Mouse (Mus musculus): ENCODE measurements around the gene Ccdc177.
"Not testable (repeated sequence)": the region's sequence is repeated elsewhere in the genome, so short reads cannot be mapped to it uniquely, and the experiment has no call there.

Gene Ccdc177

DNA sequence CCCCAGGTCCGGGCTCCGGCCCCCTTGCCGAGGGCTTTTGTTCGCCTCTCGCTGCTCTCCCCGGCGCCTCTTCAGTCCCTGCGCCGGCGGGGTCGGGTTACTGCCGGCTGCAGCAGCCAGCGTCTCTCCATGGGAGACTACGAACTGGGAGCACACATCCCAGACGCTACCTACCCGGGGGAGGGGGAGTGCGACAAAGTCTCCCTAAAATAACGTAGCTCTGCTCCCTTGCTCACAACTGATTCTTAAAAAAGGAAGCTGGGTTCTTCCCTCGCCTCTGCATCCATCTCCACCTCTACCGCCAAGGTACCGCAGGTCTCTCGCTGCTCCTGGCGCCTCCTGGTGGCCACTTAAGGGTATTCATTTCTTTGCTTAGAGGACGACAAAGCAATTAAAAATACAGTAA is at the start of gene Ccdc177:
TSS of gene Ccdc177 (minus strand) at position 292 of the 406 bp plus-strand sequence.
- in situ Hi-C loops (cut with MboI): no loop called here

DNA sequence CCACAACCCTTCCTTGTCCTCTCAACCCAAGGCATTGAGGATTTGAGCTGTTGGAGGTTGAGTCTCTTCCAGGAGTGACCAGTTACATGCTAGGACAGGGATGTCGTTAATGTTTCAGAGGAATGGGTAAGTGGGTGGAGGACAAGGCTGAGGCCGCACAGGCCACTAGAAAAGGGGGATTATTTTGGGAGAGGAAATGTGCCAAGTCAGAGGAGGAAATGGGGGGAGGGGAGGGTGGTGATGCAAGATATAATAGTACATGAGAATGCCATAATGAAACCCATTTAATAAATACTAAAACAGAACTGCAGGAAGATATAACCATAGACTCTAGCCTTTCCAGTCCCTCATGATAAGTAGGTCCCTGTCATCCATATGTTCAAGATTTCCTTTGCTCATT is 49.5 kb upstream of the Ccdc177 start:
- in situ Hi-C loops (cut with MboI): no loop called here

DNA sequence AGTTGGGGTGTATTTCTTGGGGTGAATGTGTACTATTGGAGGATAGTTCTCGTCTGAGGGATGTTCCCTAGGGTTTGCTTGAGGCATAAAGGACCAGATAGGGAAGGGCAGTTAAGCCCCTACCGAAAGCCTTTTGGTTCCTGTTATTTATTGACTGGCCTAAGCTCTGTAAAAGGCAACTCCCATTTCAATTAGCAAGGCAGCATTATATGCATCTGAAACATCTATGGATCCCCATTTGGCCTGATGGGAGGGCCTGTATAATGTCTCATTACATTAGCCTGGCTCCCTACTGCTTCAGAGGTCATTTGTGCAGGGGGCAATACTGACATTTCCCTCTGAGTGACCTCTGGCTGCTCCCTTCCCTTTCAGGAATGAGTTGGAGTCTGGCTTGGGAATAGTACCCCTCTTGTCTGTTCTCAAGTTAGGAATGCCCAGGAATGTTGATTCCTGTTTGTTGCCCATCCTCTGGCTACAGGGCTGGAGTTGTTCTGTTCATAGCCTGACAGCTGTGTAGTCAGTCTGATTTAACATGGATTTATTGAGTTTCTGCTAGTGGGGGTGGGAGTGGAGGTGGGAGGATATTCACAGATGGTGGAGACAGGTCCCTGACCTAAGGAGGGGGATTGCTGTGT is 47.1 kb upstream of the Ccdc177 start:
- in situ Hi-C loops (cut with MboI): no loop called here

DNA sequence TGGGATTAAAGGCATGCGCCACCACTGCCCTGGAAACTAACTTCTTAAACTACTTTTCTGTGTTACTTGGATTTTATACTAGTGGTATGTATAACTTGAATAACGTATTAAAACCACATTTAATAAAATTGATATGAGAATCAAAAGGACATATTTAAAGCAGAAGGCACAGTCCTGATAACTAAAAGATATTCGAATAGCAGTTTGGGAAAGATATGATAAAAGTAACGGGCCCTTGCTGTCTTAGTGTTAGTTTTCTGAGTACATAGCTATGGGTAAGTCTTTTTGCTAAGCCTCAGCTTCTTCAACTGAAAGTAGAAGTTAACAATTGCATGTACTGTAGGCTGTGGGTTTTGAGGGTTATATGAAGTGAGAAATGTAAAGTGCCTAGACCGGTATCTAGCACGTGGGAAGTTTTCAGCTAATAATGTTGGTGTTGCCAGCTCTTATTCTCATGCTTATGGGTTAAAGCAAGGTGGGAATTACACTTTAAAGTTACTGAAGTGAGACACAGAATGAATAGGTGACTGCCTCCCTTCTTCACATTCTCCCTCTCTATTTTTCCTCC is 44.5 kb upstream of the Ccdc177 start:
- in situ Hi-C loops (cut with MboI): no loop called here

DNA sequence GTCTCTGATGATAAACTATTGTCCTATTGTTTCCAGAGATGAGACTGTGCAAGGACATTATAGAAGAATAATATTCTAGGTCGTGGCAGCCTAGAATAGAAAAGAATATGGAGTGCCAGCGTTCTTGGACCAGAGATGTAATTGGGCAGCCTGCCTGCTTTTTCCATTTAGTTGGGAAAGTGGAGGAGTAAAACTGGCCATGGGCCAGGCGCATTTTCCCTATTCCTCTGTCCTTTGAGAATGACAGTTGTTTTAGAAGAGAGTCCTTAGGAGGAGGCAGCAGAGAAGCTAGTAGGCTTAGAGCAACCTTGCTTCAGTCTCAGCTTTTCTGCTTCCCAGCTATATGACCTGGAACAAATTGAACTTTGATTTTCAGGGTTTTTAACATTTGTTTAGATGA is 43.4 kb upstream of the Ccdc177 start:
- in situ Hi-C loops (cut with MboI): no loop called here

DNA sequence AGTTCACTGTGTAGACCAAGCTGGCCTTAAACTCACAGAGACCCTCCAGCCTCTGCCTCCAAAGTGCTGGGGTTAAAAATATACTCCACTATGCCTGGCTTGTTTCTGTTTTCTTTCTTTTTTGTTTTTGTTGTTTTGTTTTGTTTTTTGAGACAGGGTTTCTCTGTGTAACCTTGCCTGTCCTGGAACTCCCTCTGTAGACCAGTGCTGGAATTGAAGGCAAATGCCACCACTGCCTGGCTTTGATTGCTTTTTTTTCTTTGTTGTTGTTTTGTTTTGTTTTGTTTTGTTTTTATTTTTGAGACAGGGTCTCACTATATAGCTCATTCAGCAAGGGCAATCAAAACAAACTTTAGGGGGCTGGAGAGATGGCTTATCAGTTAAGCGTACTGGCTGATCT is 41.0 kb upstream of the Ccdc177 start:
- in situ Hi-C loops (cut with MboI): no loop called here

DNA sequence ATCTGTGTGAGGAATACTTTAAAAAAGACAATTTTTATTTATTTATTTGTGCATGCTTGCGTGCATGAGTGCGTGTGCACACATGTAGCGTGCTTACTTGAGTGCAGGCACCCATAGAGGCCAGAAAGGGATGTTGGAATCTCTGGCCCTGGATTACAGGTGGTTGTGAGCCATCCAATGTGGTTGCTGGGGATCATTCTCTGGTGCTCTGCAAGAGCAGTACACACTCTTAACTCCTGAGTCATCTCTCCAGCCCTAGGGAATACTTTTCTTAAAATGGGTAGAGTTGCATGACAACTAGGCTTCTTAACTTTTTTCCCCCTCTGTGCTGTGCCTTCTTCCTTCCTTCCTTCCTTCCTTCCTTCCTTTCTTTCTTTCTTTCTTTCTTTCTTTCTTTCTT is 39.7 kb upstream of the Ccdc177 start:
- in situ Hi-C loops (cut with MboI): no loop called here

DNA sequence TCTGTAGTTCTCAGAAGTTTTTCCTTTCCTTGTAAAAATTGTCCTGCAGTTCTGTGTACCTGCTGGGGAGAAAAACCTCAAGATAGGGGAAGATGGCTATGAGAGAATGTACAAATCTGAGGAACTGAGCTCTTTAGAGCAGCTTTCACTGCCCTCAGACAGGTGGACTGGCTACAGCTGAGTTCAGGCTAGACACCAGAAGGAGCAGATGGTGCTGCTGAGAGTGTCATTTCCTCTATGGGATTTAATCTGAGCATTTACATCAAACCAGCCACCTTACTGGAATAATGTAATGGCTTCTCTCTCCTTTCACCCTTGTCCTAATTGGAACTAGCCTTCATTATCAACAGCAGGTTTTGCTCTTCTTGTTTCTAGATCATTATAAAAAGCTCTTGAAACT is 37.8 kb upstream of the Ccdc177 start:
- in situ Hi-C loops (cut with MboI): no loop called here

DNA sequence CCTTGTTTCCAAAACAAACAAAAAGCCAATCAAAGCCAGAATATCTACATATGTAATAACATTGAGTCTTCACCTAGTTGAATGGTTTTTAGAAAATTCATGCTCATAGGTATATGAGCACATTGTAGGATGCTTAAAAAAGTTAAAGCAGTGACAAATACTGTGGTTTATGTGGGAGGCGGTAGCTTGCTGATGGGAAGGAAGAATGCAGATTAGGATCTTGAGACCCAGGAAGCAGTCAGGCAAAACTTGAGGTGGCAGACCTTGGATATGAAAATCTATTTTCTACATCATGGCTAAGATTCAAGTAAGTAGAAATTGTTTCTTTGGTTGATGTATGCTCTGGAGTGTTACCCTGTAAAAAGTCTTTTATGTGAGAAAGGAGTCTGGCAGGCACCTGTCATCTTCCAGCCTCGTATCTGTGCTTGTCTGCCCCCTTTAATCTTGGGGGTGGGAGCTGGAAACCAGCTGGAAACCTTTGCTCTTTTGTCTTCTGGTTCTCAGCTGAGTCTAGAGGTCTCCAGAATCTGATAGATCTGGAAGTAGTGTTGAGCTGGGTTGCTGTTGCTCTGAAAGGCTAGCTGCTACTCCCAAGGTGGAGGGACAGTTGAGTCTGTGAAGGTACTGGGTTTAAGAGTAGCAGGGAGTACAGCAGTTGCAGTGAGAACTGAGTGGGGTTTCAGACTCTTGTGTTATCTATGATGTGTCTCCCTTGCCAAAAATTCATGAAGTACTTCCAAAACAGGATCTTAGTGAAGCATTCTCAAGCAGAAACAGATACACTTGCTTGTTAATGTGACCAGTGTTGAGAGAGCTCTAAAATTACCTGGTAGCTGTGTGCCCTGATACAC is 34.7 kb upstream of the Ccdc177 start:
- in situ Hi-C loops (cut with MboI): no loop called here

DNA sequence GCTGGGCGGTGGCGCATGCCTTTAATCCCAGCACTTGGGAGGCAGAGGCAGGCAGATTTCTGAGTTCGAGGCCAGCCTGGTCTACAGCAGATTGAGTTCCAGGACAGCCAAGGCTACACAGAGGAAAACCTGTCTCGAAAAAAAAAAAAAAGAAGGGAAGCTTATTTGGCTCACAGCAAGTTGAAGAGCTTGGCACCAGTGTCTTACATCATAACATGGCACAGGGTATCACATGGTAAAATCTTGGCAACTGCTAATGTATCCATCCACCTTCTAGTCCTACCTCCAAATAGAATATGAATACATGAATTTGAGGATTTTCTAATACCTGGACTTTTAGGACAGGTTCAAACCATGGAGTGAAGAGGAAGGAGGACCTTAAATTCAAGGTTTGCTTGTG is 34.0 kb upstream of the Ccdc177 start:
- in situ Hi-C loops (cut with MboI): no loop called here

DNA sequence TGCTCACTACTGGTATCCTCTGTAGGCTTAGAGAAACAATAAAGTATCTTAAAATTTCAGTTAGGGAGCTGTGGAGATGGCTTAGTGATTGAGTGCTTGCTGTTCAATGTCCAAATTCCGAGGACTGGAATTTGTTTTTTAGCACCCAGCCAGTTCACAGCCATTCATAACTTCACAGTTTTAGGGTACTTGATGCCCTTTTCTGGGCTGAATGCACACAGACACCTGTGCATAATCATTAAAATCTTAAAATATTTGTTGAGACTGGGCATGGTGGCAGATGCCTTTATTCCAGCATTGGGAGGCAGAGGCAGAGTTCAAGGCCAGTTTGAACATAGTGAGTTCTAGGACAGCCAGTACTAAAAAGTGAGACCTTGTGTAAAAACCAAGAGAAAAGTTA is 33.0 kb upstream of the Ccdc177 start:
- in situ Hi-C loops (cut with MboI): no loop called here

DNA sequence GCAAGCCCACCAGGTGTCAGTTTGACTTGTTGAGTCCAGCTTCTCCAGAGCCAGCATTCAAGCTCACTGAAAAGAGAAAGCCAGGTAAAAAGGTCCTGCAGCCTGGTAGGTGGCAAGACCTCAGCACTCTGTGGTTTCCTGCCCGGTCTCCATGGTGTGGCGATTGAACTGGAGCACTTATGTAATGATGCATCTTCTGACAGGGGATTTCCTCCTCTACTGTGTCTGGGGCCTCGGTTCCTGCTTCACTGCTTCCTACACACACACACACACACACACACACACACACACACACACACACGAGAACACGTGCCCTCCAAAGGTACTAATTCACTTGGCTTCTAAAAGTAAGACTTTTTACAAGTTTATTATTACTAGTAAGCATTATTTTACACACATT is 32.4 kb upstream of the Ccdc177 start:
- in situ Hi-C loops (cut with MboI): no loop called here

DNA sequence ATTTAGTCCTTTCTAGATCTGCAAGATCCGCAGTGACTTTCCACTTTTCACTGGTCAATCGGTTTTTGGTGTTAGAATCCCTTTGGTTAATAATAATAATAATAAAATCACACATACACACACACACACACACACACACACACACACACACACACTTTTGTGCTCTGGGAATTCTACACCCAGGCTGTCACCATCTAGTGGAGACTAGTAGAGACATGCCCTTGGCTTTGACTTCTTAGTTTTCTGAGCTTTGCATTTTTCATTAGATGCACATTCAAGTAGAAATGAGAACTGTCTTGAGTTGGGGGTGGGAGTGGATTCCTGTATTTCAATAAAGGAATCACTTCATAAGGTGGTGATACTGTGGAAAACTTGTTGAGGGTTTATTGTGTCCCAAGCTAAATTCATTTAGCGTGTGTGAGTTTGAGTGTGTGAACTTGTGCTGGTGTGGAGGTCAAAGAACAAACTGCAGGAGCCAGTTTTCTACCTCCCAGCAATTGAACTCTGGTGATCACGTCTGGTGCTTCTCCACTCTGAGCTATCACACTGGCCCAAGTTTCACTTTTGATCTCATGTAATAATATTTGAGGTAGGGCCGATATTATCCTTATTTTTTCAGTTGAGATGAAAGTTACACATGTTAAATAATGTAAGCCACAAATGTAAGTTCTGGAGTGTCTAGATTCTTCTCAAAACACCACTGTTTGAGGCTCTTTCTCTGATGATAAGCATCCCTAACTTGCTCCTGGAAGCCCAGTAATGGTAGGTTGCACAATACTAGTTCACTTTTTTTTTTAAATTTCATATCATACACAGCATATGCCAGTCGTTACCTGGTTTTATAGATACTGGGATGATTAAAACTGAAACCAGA is 31.3 kb upstream of the Ccdc177 start:
- in situ Hi-C loops (cut with MboI): no loop called here

DNA sequence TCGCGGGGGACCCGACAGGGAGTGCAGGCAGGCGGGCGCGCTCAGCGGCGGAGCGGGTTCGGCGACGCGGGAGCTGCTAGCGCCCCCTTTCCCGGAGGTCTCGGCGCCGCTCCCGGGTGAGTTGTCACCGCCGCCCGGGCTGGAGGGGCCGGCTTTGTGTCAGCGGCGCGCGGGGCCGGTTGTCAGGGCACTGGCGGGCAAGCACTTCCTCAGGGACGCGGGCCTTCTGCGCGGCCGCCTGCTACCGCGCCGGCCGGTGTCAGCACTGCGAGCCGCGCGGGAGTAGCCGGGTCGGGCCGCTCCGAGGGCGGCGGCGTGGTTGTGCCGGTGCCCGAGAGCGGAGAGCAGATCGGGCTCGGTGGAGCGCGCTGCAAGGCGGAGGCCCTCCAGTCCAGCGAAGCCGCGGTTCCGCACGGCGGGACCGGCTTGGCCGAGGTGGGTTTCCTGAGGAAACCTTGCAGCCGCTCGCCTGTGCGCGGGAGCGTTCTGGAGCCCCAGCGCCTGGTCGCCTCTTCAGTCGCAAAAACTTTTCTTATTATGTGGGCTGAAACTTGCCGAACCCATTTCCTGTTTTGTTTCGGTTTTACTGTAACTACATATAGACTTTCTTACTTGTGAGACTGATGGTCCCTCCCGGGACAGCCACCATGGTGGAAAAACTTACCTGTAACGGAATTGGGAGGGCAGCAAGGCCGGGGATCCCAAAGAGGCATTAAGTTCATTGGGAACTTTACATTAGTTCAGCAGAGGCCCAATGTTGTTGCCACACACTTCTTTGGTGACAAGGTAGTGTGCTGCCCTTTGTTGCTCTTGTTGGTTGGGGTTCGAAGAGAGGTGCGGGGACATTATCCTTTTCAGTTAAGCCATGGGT is 30.4 kb upstream of the Ccdc177 start:
- in situ Hi-C loops (cut with MboI): no loop called here

DNA sequence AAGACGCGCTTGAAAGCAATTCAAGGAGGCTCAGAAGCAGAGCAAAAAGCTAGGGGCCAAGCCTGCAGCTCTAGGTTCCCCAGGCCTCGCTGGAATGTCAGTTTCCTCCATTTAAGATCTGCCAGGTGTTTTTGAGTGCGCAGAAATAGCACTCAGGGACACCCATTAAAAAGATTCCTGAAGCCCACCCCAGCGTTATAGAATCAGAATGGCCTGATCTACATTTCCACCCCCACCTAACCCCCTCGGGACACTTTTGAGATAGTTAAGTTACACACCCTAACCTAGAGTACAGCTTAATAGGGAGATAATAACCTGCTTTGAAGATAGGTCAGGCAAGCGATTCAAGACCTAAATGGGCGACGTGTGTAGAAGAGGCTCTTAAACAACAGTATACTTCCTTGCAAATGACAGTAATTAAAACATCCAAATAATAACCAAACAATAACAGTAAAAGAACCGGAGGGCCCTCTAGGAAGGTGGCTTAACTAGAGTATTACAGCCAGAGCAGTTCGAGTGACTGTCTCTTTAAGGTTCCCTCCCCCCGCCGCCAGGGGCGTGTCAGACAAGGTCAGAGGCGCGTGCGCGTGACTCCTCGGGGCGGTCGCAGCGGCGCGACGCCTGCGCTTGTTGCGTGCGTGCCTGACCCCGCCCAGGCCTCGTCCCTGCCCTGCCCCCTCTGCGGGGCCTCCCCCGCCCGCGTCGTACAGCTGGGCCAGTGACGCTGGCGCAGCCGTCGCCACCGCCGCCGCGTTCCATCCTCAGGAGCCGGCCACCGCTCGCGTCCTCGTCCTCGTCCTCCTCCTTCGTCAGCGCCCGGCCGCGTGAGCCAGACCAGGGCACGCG is 29.6 kb upstream of the Ccdc177 start, which contains the start of gene Susd6:
TSS of gene Susd6 (plus strand) at position 662 of the 846 bp plus-strand sequence.
- in situ Hi-C loops (cut with MboI): no loop called here

DNA sequence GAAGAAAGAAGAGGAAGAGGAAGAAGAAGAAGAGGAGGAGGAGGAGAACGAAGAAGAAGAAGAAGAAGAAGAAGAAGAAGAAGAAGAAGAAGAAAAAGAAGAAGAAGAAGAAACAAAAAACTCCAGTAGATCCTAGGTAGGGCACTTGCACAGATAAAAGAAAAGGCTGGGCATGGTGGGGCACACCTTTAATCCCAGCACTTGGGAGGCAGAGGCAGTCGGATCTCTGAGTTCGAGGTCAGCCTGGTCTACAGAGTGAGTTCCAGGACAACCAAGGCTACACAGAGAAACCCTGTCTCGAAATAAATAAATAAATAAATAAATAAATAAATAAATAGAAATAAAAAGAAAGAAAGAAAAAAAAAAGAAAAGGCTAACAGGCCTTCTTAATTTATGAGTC is 28.8 kb upstream of the Ccdc177 start:
- in situ Hi-C loops (cut with MboI): not testable (repeated sequence)

DNA sequence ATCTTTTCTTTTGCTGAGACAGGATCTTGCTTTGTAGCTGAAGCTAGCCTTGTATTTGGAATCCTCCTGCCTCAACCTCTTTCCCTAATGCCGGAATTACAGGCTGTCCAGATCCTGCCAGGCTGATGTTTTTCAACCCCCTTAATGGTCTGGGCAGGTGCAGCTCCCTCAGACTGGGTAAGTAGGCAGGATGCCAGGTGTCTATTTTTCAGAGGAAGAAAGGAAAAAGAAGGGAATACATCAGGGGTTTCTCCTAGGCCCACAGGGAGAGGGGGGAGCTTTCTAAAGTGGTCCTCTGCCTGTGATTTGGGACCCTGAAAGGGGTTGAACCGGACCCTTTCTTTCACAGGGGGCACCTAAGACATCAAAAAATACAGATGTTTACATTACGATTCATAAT is 27.7 kb upstream of the Ccdc177 start:
- in situ Hi-C loops (cut with MboI): no loop called here

DNA sequence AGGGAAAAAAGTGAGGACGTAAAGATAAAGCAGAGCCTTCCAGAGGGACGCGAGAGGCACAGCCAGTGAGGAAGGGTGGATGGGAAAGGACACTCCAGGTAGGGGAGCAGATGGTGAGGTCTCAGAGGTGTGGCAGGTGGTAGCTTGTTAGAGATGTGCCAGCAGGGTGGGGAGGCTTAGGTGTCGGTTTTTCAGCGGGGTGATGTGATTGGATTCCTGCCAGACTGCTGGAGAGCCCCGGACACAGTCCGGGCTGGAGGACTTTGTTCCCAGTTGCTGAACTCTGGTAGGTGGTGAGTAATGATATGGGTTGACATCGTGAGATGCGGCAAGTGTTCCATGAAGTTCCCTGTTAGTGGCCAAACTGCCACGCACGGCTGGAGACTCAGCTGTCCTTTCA is 27.1 kb upstream of the Ccdc177 start:
- in situ Hi-C loops (cut with MboI): no loop called here

DNA sequence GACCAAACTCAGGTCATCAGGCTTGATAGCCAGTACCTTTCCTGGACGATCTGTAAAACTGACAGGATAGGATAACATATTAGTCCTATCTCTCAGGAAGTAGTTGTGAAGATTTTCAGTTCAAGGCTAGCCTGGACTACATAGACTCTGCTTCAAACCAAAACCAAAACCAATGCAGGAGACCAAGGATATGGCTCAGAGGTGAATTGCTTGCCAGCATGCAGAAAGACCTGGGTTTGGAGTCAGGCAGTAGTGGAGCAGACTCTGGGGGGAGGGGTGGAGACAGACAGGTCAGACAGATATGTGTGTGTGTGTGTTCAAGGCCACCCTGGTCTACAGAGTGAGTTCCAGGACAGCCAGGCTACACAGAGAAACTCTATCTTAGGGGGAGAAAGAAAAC is 26.1 kb upstream of the Ccdc177 start:
- in situ Hi-C loops (cut with MboI): no loop called here

DNA sequence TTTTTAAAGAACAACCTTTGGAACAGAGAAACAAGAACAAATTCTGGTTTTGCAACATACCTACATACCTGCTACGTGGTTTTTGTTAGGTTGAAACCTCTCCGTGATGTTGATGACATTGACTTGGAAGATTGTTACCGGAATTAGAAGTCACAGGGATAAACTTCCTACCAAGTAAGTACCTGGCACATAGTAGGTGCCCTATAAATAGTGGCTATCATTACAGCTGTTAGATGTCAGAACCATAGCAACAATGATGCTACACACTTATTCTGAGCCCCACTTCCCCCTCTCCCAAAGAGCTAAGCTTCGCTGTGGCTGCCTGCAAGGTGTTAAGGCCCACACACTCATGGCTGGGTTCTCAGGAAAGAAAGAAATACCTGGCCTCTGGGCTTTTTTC is 25.1 kb upstream of the Ccdc177 start:
- in situ Hi-C loops (cut with MboI): no loop called here

Data from mature B cell (primary cell).